ENCODE assay signal across 8 mouse cellular contexts in the genomic region with DNA sequence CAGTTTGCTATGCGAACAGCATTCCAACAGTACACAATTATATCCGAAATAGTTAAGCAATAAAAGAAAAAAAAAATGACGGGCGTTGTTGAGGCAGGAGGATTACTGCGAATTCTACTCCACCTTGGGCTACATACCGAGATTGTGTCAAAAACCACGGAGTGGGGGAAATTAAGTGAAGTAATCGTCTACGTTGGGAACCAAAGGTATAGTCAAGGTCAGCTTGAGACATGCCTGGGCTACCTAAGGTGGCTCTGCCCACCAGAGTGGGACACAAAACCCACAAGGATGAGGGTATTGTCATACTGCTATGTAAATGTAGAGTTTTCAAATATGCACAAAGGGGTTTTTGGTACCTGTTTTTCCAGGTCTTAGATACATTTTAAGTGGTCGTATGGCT.
A peak's percentile ranks its signal among the peaks of the same experiment; 100 is the strongest.
DNase-seq lines count a peak whose midpoint lies in the region; ATAC-seq and TF ChIP-seq lines count a peak whose summit lies in the region.

No protein-coding gene starts in this region.

- H3K36me3 ChIP-seq in embryonic facial prominence, embryonic 12.5 days, result no peaks in the 10 kb centered on the region
- no peaks in the 10 kb centered on the region for H3K36me3 ChIP-seq in hindbrain, embryonic 16.5 days (ENCODE audit: control insufficient read depth, insufficient read depth, low read length)
- no peaks in the 10 kb centered on the region for H3K36me3 ChIP-seq in midbrain, postnatal 0 days (ENCODE audit: insufficient read depth, low read length)

- no peaks in the 10 kb centered on the region for H3K9me3 ChIP-seq in embryonic facial prominence, embryonic 12.5 days
- H3K9me3 ChIP-seq in hindbrain, embryonic 16.5 days (ENCODE audit: control insufficient read depth, low read length), result no peaks in the 10 kb centered on the region
- no peaks in the 10 kb centered on the region for H3K9me3 ChIP-seq in midbrain, postnatal 0 days (ENCODE audit: low read length)

- WGBS in embryonic facial prominence, embryonic 12.5 days, result 9% methylated on average over 10 of the region's 10 CpGs
- WGBS in hindbrain, embryonic 16.5 days, result 8% methylated on average over 10 of the region's 10 CpGs
- WGBS in midbrain, postnatal 0 days, result 4% methylated on average over 10 of the region's 10 CpGs

- H3K4me2 ChIP-seq in embryonic facial prominence, embryonic 12.5 days (replicated peaks), result peak overlapping the region; percentile 72
- H3K4me2 ChIP-seq in hindbrain, embryonic 16.5 days (ENCODE audit: low read length), result peak overlapping the region; percentile 77
- H3K4me2 ChIP-seq in midbrain, postnatal 0 days (ENCODE audit: low read depth, low read length, poor library complexity, severe bottlenecking), result peak overlapping the region; percentile 59

- H3K27me3 ChIP-seq in embryonic facial prominence, embryonic 12.5 days, result no peaks in the 10 kb centered on the region
- no peaks in the 10 kb centered on the region for H3K27me3 ChIP-seq in hindbrain, embryonic 16.5 days (replicated peaks; ENCODE audit: control insufficient read depth, insufficient read depth, low read length)
- H3K27me3 ChIP-seq in midbrain, postnatal 0 days (ENCODE audit: insufficient read depth, low read length), result no peaks in the 10 kb centered on the region

- peak overlapping the region; percentile 67 for H3K4me3 ChIP-seq in embryonic facial prominence, embryonic 12.5 days
- H3K4me3 ChIP-seq in hindbrain, embryonic 16.5 days (ENCODE audit: low read length), result peak overlapping the region; percentile 80
- H3K4me3 ChIP-seq in midbrain, postnatal 0 days (ENCODE audit: low read depth, low read length), result peak overlapping the region; percentile 66

- peak overlapping the region; percentile 73 for H3K9ac ChIP-seq in embryonic facial prominence, embryonic 12.5 days
- H3K9ac ChIP-seq in hindbrain, embryonic 16.5 days (ENCODE audit: low read depth, low read length), result peak overlapping the region; percentile 86
- peak overlapping the region; percentile 77 for H3K9ac ChIP-seq in midbrain, postnatal 0 days (replicated peaks; ENCODE audit: low read length, poor library complexity, severe bottlenecking)

- peak; percentile 2 for DNase-seq in layer of hippocampus, adult 9-10 months (ENCODE audit: low spot score)
- DNase-seq in layer of hippocampus, postnatal 36 days, result no peak
- no peak for DNase-seq in midbrain, postnatal 0 days (ENCODE audit: low spot score)
- no peak for DNase-seq in urinary bladder, postnatal 36 days (ENCODE audit: low spot score in 2 of 2)
- no peak for DNase-seq in right cerebral cortex, postnatal 25 days
- no peak for DNase-seq in spleen, adult 18-20 months

- no peak for ATAC-seq in embryonic facial prominence, embryonic 12.5 days (ENCODE audit: insufficient number of reproducible peaks, insufficient read depth, low FRiP score, low TSS enrichment)
- ATAC-seq in hindbrain, embryonic 16.5 days, result peak; percentile 1; the same call in 1 of the 2 replicates
- ATAC-seq in midbrain, postnatal 0 days (ENCODE audit: low FRiP score), result peak; percentile 25; the same call in 1 of the 2 replicates

- TF ChIP-seq CTCF in midbrain, postnatal 0 days (IDR thresholded peaks at IDR 0.05), result no peak

- no peak overlapping the region for H3K27ac ChIP-seq in embryonic facial prominence, embryonic 12.5 days
- H3K27ac ChIP-seq in hindbrain, embryonic 16.5 days (ENCODE audit: low read depth, low read length), result peak overlapping the region; percentile 89
- peak overlapping the region; percentile 86 for H3K27ac ChIP-seq in midbrain, postnatal 0 days (ENCODE audit: low read depth, low read length)

- H3K4me1 ChIP-seq in embryonic facial prominence, embryonic 12.5 days, result no peaks in the 10 kb centered on the region
- H3K4me1 ChIP-seq in hindbrain, embryonic 16.5 days (ENCODE audit: control insufficient read depth, insufficient read depth, low read depth, low read length), result peaks cover 4% of the 10 kb centered on the region
- H3K4me1 ChIP-seq in midbrain, postnatal 0 days (ENCODE audit: insufficient read depth, low read length), result no peaks in the 10 kb centered on the region
